Mouse (Mus musculus): Measurements from ENCODE around the gene Iqsec3. TPM values are rescaled to one million over a fixed set of nuclear protein-coding genes. Genes with fewer than 3 reads are reported as not detected.

Iqsec3 gene
- polyA plus RNA-seq, 1 experiment from 2014 or later: 2.4 TPM

DNA sequence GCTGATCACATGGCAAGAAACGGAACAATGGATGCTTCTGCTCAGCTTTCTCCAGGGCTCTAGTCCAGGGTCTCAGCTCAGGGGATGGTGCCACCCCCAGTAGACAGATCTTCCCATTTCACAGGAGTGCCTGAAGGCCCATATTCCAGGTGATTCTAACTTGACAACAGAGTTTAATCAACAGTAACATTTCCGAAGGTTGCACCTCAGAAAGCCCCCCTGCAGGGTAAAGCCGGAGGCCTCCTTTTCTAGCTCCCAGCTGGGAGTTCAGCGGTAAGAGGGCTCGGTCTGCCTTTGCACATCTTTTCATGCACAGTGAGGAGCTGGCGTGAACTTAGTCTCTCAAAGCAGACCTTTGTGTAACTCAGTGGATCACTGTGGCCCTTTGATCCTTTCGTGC, 22.1 kb upstream of the Iqsec3 start:
- H3K27ac ChIP-seq: no peak overlapping the region
- no peak for ATAC-seq (ENCODE audit: low FRiP score)
- H3K27me3 ChIP-seq: no peaks in the 10 kb centered on the region
- H3K9me3 ChIP-seq: no peaks in the 10 kb centered on the region
- no peak overlapping the region for H3K4me2 ChIP-seq
- H3K36me3 ChIP-seq (replicated peaks): no peaks in the 10 kb centered on the region
- H3K4me3 ChIP-seq (replicated peaks): no peak overlapping the region
- peaks cover 17% of the 10 kb centered on the region for H3K4me1 ChIP-seq
- no peak overlapping the region for H3K9ac ChIP-seq
- 21% methylated on average over 7 of the region's 7 CpGs for WGBS

DNA sequence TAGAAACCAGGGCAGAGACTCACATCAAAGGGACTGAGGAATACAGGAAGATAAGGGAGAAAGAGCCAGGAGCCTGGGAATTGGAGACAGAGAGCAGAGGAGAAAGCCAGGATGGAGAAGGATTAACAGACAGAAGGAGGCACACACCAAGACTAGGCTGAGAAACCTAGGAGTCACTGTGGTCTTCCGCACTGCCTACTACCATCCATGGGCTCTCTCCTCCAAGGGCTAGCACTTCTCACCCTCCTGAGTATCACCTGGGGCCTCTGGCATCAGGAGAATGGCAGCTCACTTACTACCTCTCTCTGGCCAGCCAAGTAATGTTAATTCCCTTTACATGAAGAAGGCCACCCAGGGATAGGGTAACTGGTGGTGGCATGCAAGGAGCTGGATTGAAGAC, 21.5 kb upstream of the Iqsec3 start:
- Histone ChIP-seq H3K9me3 (no peaks in the 10 kb centered on the region), H3K9ac (no peak overlapping the region), H3K4me3 (replicated peaks) (no peak overlapping the region), H3K4me1 (peaks cover 17% of the 10 kb centered on the region), H3K27ac (no peak overlapping the region), H3K36me3 (replicated peaks) (no peaks in the 10 kb centered on the region), H3K27me3 (no peaks in the 10 kb centered on the region), H3K4me2 (no peak overlapping the region)
- no peak for ATAC-seq (ENCODE audit: low FRiP score)
- 96% methylated on average over 1 of the region's 1 CpGs for WGBS

DNA sequence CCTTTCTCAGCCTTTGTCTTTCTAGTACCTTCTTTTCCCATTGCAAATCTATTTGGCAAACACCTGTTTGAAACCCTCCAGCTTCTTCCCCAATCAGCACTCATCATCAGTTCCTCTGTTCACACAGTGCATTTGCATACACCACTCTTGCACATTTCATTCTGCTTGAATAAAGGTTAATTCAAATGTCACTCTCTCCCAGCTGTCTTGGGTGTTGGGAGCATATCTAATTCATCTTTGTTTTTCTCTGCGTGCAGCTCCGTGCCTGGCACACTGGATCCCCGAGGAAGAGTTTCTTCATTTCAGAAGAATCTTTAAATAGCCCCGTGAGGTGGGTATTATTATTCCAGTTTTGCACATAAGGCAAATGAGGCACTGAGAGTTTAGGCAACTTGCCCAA, 20.8 kb upstream of the Iqsec3 start:
- H3K4me2 ChIP-seq: no peak overlapping the region
- no peak overlapping the region for H3K9ac ChIP-seq
- H3K36me3 ChIP-seq (replicated peaks): no peaks in the 10 kb centered on the region
- no peak overlapping the region for H3K4me3 ChIP-seq (replicated peaks)
- H3K27ac ChIP-seq: no peak overlapping the region
- no peaks in the 10 kb centered on the region for H3K27me3 ChIP-seq
- H3K4me1 ChIP-seq: peaks cover 16% of the 10 kb centered on the region
- H3K9me3 ChIP-seq: no peaks in the 10 kb centered on the region
- WGBS: 52% methylated on average over 4 of the region's 4 CpGs
- no peak for ATAC-seq (ENCODE audit: low FRiP score)

DNA sequence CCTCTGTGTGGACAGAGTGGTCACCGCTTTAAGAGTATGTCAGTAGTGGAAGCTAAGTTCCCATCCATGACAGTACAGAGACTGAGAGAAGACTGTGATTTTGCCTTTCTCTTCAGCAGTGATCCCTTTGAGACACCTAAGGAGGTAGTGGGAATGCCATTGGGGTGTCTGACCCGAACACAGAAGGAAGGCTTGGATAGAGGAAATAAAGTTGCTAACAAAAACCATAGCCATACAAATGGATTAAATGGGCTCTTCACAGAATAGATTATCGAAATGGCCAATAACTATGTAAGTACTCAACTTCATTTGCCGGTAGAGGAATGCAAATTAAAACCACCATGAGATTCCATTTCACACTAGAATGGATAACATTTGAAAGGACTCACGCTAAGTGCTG, 17.9 kb upstream of the Iqsec3 start:
- Histone ChIP-seq H3K4me2 (no peak overlapping the region), H3K9me3 (no peaks in the 10 kb centered on the region), H3K27me3 (no peaks in the 10 kb centered on the region), H3K27ac (no peak overlapping the region), H3K9ac (no peak overlapping the region), H3K4me1 (peaks cover 10% of the 10 kb centered on the region; the same call in 1 of the 2 replicates), H3K4me3 (replicated peaks) (no peak overlapping the region), H3K36me3 (replicated peaks) (no peaks in the 10 kb centered on the region)
- no peak for ATAC-seq (ENCODE audit: low FRiP score)
- 78% methylated on average over 5 of the region's 5 CpGs for WGBS

DNA sequence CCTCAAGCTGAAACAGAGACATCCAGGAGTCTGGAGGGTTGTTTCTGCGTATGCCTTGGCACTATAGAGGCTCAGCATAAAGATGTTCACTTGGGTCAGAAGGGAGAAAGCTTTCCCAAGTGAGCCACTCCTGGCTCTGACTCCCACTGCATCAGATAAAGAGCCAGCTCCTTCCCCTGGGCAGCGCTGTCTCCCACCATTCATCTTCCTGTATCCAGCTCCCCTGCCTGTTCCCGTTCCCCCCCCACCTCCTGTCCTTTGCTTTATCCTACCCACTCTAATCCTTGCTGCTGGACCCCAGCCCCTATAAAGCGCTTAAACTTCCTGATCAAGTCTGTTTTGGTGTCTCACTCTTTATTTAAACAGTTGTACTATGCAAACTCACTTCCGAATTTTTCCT, 1.2 kb downstream of the Iqsec3 start:
- Histone ChIP-seq H3K4me2 (peak overlapping the region; percentile 68), H3K9me3 (no peaks in the 10 kb centered on the region), H3K36me3 (replicated peaks) (no peaks in the 10 kb centered on the region), H3K4me1 (peaks cover 13% of the 10 kb centered on the region), H3K4me3 (replicated peaks) (peak overlapping the region; percentile 50), H3K27ac (no peak overlapping the region), H3K27me3 (peaks cover 31% of the 10 kb centered on the region), H3K9ac (no peak overlapping the region)
- ATAC-seq (ENCODE audit: low FRiP score): no peak
- WGBS: 31% methylated on average over 5 of the region's 5 CpGs

DNA sequence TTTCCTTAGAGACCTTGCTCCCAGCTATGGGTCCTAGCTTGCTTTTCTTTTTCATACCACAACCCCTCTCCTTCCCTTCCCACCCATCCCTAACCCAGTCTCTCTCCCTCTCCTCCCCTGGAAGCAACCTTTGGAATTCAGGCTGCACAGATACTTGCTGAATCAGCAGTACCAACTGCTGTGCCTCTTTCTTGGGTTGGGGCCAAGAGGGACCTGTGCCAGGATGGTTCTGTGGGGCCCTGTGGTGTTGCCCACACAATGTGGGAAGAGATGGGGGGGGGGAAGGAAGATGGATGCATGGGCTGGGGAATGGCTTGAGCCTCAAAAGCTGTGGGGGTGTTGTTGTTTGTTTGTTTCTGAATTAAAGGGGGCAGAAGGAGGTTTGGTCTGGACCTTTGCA, 5.2 kb downstream of the Iqsec3 start:
- Histone ChIP-seq H3K4me3 (replicated peaks) (no peak overlapping the region), H3K9ac (no peak overlapping the region), H3K36me3 (replicated peaks) (no peaks in the 10 kb centered on the region), H3K4me1 (peaks cover 7% of the 10 kb centered on the region), H3K27me3 (peaks cover 33% of the 10 kb centered on the region), H3K27ac (no peak overlapping the region), H3K9me3 (no peaks in the 10 kb centered on the region), H3K4me2 (no peak overlapping the region)
- no peak for ATAC-seq (ENCODE audit: low FRiP score)

DNA sequence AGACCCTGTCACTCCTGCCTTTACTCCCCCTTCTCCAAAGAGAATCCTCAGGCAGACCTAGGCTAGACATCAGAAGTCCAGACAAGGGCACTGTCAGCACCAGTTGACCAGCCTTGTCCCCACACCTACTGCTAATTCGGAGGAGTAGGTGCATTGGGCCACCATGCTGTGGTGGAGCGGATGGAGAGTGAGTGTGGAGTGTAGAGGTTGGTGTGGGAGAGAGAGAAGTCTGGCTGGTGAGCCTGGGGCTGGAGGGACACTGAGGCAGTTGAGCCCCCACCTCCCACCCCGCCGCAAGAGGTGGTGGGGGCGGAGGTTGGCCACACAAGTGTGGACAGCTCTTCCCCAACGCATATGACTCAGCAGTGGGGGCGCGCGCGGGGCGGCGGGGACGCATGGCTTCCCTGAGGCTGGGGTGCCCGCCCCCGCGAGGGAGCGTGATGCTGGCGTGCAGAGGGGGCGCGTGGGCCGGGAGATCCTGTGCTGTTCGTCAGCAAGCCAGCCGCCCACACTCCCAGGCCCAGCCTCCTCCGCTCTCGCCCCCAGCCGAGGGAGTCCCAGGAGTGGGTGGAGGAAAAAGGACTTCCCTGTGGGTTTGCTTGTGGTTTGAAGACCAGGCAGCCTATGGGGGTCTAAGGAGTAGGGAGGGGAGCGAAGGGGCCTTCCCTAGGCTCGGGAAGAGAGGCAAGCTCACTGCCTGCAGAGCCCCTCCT, 10.7 kb downstream of the Iqsec3 start:
- H3K27ac ChIP-seq: no peak overlapping the region
- no peaks in the 10 kb centered on the region for H3K9me3 ChIP-seq
- no peaks in the 10 kb centered on the region for H3K36me3 ChIP-seq (replicated peaks)
- H3K4me1 ChIP-seq: peaks cover 14% of the 10 kb centered on the region
- peaks cover 15% of the 10 kb centered on the region for H3K27me3 ChIP-seq
- 0 out of 2 replicates have a peak overlapping the region, but pooled peaks have one; percentile 17 for H3K9ac ChIP-seq
- H3K4me2 ChIP-seq: peak overlapping the region; percentile 44
- H3K4me3 ChIP-seq (replicated peaks): peak overlapping the region; percentile 15
- 8% methylated on average over 25 of the region's 28 CpGs for WGBS
- ATAC-seq (ENCODE audit: low FRiP score): 0 out of 2 replicates have a peak, but pooled peaks have one; percentile 39

DNA sequence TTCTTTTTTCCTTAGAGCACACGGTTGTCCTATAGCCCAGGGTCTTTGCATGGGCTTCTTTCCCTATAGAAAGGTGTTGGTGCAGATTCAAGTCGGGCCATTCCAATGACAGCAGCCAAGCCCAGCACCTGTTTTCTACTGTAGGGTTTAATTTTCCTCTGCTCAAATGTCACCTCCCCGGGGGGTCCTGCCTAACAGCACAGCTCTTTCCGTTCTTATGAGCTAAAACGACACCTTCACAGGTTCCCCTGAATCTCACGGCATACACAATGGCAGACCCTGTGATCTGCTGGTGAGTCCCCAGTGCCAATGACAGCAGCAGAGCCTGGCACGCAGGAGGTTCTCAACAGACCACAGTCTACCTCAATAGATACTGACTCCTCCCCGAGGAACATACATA, 16.1 kb downstream of the Iqsec3 start:
- Histone ChIP-seq H3K4me1 (peaks cover 25% of the 10 kb centered on the region), H3K27me3 (peaks cover 8% of the 10 kb centered on the region; the same call in 1 of the 2 replicates), H3K36me3 (replicated peaks) (no peaks in the 10 kb centered on the region), H3K4me3 (replicated peaks) (no peak overlapping the region), H3K9me3 (no peaks in the 10 kb centered on the region), H3K9ac (no peak overlapping the region), H3K4me2 (no peak overlapping the region), H3K27ac (no peak overlapping the region)
- 62% methylated on average over 8 of the region's 8 CpGs for WGBS
- no peak for ATAC-seq (ENCODE audit: low FRiP score)

DNA sequence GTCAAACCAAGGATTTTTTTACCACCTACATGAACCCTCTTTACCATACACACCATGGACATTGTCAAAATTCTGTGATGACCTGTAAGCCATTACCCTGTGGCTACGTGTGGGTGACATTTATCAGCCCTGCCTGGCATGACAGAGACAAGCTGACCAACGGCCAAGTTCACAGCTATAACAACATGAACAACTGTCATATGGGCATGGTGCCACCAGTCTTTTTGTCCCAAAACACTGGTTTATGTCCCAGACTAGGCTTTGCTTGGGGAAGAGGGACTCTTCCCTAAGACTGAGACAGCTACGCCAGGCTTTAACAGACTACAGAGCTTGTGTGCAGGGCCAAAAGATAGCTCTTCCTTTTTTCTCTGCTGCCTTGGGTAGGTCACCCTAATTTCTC, 16.8 kb downstream of the Iqsec3 start:
- Histone ChIP-seq H3K4me2 (no peak overlapping the region), H3K9ac (no peak overlapping the region), H3K27ac (no peak overlapping the region), H3K4me3 (replicated peaks) (no peak overlapping the region), H3K27me3 (0 out of 2 replicates have a peak, but pooled peaks cover 8% of the 10 kb centered on the region), H3K4me1 (peaks cover 25% of the 10 kb centered on the region), H3K9me3 (no peaks in the 10 kb centered on the region), H3K36me3 (replicated peaks) (no peaks in the 10 kb centered on the region)
- ATAC-seq (ENCODE audit: low FRiP score): no peak
- WGBS: 81% methylated on average over 3 of the region's 3 CpGs

DNA sequence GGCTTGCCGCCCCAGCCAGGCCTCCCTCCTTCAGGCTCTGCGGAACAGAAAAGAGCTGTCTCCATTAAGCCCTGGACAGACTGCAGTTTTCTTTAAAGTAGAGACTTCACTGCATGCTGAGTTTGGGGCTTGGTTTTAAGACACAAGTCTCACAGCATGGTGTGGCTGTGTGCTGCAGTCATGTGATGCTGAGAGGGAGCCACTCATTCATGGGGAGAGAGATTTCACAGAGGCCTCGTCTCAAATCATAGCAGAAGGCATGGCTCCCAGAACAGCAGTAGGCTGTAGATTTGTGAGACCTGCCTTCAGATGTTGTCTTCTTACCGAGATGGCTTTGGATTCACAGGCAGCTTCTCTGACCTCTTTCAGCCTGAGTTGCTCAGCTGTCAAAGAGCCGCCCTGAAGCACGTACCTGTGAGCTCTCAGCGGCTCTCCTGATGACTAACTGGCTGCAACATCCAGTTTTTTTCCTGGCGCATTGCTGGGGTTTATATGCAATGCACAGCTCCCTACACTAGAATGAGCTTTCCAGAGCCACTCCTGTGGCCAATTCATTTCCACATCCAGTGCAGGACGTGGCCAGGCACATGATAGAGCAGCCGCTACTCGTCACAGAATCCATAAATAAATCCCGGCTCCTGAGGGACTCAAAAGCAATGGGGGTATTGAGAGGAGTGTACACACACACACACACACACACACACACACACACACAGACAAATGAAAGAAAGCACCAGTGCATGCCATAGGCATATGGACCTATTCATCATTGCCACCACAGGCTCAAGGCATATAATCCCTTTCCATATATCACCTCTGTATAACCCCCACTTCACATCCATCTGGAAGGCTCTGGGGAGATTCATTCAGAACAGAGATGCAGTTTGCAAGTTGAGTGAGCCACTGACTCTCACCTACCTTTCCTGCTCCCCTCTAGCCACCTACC, 18.7 kb downstream of the Iqsec3 start:
- H3K4me3 ChIP-seq (replicated peaks): no peak overlapping the region
- 0 out of 2 replicates have a peak, but pooled peaks cover 8% of the 10 kb centered on the region for H3K27me3 ChIP-seq
- no peak overlapping the region for H3K4me2 ChIP-seq
- 48% methylated on average over 12 of the region's 12 CpGs for WGBS
- no peak overlapping the region for H3K27ac ChIP-seq
- H3K36me3 ChIP-seq (replicated peaks): no peaks in the 10 kb centered on the region
- peak; percentile 24; the same call in 1 of the 2 replicates for ATAC-seq (ENCODE audit: low FRiP score)
- H3K4me1 ChIP-seq: peaks cover 25% of the 10 kb centered on the region
- no peak overlapping the region for H3K9ac ChIP-seq
- H3K9me3 ChIP-seq: no peaks in the 10 kb centered on the region

DNA sequence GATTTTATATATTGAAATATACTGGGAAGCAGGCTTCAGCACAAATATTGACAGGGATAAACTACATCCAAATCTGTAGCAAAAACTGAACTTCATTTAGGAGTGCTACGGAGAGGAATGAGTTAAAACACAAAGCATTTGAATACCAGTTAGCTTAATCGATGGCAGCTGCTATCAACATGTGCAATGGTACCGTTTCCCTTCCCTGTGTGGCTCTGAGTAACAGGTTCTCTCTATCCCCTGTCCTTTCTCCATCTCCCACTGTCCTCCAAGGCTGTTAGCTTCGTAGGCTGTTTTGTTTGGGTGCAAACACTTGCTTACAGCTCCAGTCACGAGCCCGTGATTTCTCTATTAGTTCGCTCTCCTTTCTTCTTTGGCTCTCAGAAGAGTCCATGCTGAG, 19.7 kb downstream of the Iqsec3 start:
- Histone ChIP-seq H3K4me2 (no peak overlapping the region), H3K36me3 (replicated peaks) (no peaks in the 10 kb centered on the region), H3K4me1 (peaks cover 25% of the 10 kb centered on the region), H3K27ac (no peak overlapping the region), H3K9ac (no peak overlapping the region), H3K9me3 (no peaks in the 10 kb centered on the region), H3K27me3 (0 out of 2 replicates have a peak, but pooled peaks cover 8% of the 10 kb centered on the region), H3K4me3 (replicated peaks) (no peak overlapping the region)
- 32% methylated on average over 7 of the region's 7 CpGs for WGBS
- no peak for ATAC-seq (ENCODE audit: low FRiP score)

DNA sequence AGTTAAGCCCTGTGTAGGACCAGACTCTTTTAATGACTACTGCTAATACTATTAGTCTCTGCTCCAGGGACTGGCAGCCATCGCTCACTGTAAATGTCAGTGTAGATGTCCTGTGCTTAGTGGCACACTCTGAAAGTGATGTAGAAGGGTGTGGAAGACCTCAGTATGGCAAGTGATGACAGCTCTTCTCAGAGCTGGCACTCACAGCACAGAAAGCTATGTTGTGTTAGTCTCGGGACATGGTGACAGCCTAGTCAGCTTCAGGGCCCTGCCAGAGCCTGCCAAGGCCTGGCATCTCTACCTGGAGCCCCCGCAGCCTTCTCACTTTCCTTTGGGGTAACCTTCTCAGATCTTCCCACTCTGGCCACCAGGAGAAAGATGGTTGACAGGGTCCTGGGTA, 21.8 kb downstream of the Iqsec3 start:
- Histone ChIP-seq H3K27me3 (no peaks in the 10 kb centered on the region), H3K27ac (no peak overlapping the region), H3K9me3 (no peaks in the 10 kb centered on the region), H3K4me2 (no peak overlapping the region), H3K9ac (no peak overlapping the region), H3K36me3 (replicated peaks) (no peaks in the 10 kb centered on the region), H3K4me3 (replicated peaks) (no peak overlapping the region), H3K4me1 (peaks cover 16% of the 10 kb centered on the region)
- WGBS: 88% methylated on average over 3 of the region's 3 CpGs
- ATAC-seq (ENCODE audit: low FRiP score): no peak
